Mouse (Mus musculus) left cerebral cortex, postnatal 10 days (tissue): ENCODE results near the gene Tnip1. TPM values are rescaled to one million over a fixed set of nuclear protein-coding genes. Genes with fewer than 3 reads are reported as not detected.
"Not testable (repeated sequence)": the region's sequence is repeated elsewhere in the genome, so short reads cannot be mapped to it uniquely, and the experiment has no call there.

Source experiments
- DNase-seq, 2 experiments: peaks; one replicate each; pipeline ENCODE4 v3.0.0; 2021 to 2022; ENCODE audit warnings: low spot score in 2 of 2, mixed read lengths in 1 of 2; ENCODE audit errors: extremely low spot score in 1 of 2
- intact Hi-C: fragments of 180-260 bp; cut with DNase I; formaldehyde crosslinking; loops from one replicate; pipeline ENCODE4 v1.15.1; 2025
- total RNA-seq, 2 experiments: library from RNA; stranded (reverse); gene quantifications; 2 replicates each; pipeline ENCODE4 v1.2.3; 2021

The Tnip1 gene
- total RNA-seq, 2 experiments from 2014 or later, result 28.2 to 31.0 TPM

- intact Hi-C loops, result no loop called here
Measured at GRCm38 (mm10) chr11:54897470-54897869, 65.2 kb downstream of the Tnip1 start.

GRCm38 (mm10) chr11:54896646-54897045 is 66.1 kb downstream of the Tnip1 start:
- intact Hi-C loops, DNase-seq: not testable (repeated sequence)

More at GRCm38 (mm10) chr11:54897470-54897869, 65.2 kb downstream of the Tnip1 start:
- no peak for DNase-seq

GRCm38 (mm10) chr11:54894589-54894988 is 68.1 kb downstream of the Tnip1 start:
- intact Hi-C loops, result no loop called here
- DNase-seq, result no peak

GRCm38 (mm10) chr11:54892091-54892490 is 70.6 kb downstream of the Tnip1 start:
- no peak for DNase-seq
- intact Hi-C loops, result no loop called here

GRCm38 (mm10) chr11:54891341-54891740 is 71.4 kb downstream of the Tnip1 start:
- no peak for DNase-seq
- intact Hi-C loops, result no loop called here

GRCm38 (mm10) chr11:54887927-54888326 is 74.8 kb downstream of the Tnip1 start:
- intact Hi-C loops, result no loop called here
- no peak for DNase-seq

GRCm38 (mm10) chr11:54885406-54885805 is 77.3 kb downstream of the Tnip1 start:
- intact Hi-C loops, result no loop called here
- no peak for DNase-seq

GRCm38 (mm10) chr11:54884937-54885336 is 77.8 kb downstream of the Tnip1 start:
- intact Hi-C loops, result no loop called here
- DNase-seq, result peak in 1 of 2 experiments; percentile 83

- no peak for DNase-seq
- intact Hi-C loops, result no loop called here
Measured at GRCm38 (mm10) chr11:54884197-54884828, 78.4 kb downstream of the Tnip1 start.

- intact Hi-C loops, result no loop called here
- no peak for DNase-seq
Measured at GRCm38 (mm10) chr11:54882671-54883070, 80.0 kb downstream of the Tnip1 start.

- intact Hi-C loops, result no loop called here
- no peak for DNase-seq
Measured at GRCm38 (mm10) chr11:54881051-54881474, 81.7 kb downstream of the Tnip1 start.

GRCm38 (mm10) chr11:54879922-54880321 is 82.8 kb downstream of the Tnip1 start:
- intact Hi-C loops, result loop anchor here (2.0 kb wide), 2 partner anchors 47 to 105 kb away; no protein-coding TSS in a partner anchor
- DNase-seq, result no peak

- intact Hi-C loops, result loop anchor here (2.0 kb wide), 2 partner anchors 47 to 105 kb away; no protein-coding TSS in a partner anchor
- DNase-seq, result peak; percentile 43 to 68
Measured at GRCm38 (mm10) chr11:54879434-54879833, 83.3 kb downstream of the Tnip1 start.

- DNase-seq, result no peak
- intact Hi-C loops, result loop anchor here (2.0 kb wide), 2 partner anchors 48 to 106 kb away; no protein-coding TSS in a partner anchor
Measured at GRCm38 (mm10) chr11:54878893-54879292, 83.8 kb downstream of the Tnip1 start.

- intact Hi-C loops, result no loop called here
- DNase-seq, result no peak
Measured at GRCm38 (mm10) chr11:54876031-54876430, 86.7 kb downstream of the Tnip1 start.

GRCm38 (mm10) chr11:54871831-54872537 is 90.7 kb downstream of the Tnip1 start:
- intact Hi-C loops, result no loop called here
- no peak for DNase-seq

- intact Hi-C loops, result loop anchor here (10.0 kb wide), 1 partner anchor 305 kb away; no protein-coding TSS in a partner anchor
- no peak for DNase-seq
Measured at GRCm38 (mm10) chr11:54869318-54869717, 93.4 kb downstream of the Tnip1 start.

- intact Hi-C loops, result loop anchor here (10.0 kb wide), 1 partner anchor 304 kb away; no protein-coding TSS in a partner anchor
- no peak for DNase-seq
Measured at GRCm38 (mm10) chr11:54868445-54868844, 94.3 kb downstream of the Tnip1 start.

GRCm38 (mm10) chr11:54867903-54868434 is 94.7 kb downstream of the Tnip1 start:
- intact Hi-C loops, result loop anchor here (10.0 kb wide), 1 partner anchor 303 kb away; no protein-coding TSS in a partner anchor
- no peak for DNase-seq

GRCm38 (mm10) chr11:54867049-54867385 is 95.7 kb downstream of the Tnip1 start:
- intact Hi-C loops, result loop anchor here (10.0 kb wide), 1 partner anchor 302 kb away; no protein-coding TSS in a partner anchor
- no peak for DNase-seq
